Mouse (Mus musculus): ENCODE measurements around the gene Mfsd6l.

Mfsd6l gene

DNA sequence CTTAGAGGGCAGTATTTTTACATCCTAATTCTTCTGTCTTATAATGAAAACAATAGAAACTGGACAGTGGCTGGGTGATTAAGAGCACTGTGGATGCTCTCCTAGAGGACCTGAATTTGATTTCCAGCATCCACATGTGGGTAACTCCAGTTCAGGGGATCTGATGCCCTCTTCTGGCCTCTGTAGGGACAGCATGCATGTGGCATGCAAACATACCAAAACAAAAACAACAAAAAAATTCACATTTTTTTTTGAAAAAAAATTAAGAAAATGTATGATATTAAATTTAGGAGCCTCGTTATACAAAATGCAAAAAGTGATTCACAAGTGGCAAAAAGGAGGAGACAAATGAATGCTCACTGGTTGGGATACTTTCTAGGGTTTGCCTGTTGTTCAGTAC is 3.6 kb downstream of the Mfsd6l start:
- DNase-seq, result no peak

- DNase-seq, result no peak
Measured at GRCm38 (mm10) chr11:68561957-68562950, 6.3 kb downstream of the Mfsd6l start.

DNA sequence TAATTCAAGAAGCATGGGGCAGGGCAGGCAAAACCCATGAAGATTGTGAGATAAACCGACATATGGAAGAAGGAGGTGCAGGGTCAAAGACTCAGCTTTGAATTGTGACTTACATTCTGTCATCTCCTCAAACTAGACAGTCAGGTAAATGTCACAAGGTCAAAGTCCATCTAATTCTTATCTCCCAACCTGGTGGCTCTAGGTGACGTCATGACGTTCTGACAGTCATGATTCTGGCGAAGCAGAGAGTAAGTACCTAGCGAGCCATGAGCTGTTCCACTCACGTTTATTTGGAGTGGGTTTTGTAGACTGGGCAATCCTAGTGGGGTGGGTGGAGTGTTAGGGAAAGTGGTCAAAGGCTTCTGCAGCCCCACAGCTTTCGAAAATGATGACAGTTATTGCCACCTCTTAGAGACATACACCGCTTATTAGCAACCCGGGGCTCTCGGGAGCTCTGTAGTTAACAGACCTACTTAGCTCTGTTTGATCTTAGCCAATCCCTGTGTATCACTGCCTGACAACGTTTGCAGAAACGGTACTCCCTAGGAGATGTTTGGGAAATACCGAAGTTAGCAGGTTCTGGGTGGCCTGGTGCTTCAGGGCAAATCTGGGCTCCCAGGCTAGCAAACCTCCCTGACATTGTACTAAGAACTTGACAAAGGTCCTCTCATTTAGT is 8.5 kb downstream of the Mfsd6l start:
- DNase-seq, result no peak

GRCm38 (mm10) chr11:68565032-68565429 is 9.0 kb downstream of the Mfsd6l start:
- DNase-seq, result no peak

DNA sequence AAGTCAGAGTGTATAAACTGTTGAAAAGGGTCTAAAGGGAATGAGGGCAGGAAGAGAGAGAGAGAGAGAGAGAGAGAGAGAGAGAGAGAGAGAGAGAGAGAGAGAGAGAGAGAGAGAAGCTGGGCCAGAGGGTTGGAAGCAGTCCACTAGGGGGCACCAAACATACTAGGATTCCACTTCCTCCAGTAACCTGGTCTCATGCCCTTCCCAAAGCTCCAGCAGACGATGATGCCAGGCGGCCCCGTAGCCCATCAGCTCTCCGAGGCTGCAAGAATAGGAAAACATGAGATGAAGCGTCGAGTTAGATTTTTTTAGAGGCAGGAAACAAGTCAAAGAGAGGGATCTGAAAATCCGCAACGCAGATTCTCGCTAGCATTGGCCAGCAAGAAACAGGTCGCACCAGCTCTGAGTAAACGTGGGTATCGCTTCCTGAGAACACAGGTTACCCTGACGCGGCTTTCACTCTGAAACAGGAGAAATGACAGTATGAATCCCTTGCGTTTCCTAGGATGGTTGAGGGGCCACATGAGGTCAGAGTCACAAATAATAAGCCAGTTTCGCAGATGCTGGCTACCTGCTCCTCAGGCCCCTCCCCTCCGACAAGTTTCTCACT is 10.6 kb downstream of the Mfsd6l start:
- peak; percentile 80 for DNase-seq

GRCm38 (mm10) chr11:68570861-68571260 is 14.9 kb downstream of the Mfsd6l start:
- no peak for DNase-seq

- DNase-seq, result no peak
Measured at GRCm38 (mm10) chr11:68577076-68577475, 21.1 kb downstream of the Mfsd6l start.

DNA sequence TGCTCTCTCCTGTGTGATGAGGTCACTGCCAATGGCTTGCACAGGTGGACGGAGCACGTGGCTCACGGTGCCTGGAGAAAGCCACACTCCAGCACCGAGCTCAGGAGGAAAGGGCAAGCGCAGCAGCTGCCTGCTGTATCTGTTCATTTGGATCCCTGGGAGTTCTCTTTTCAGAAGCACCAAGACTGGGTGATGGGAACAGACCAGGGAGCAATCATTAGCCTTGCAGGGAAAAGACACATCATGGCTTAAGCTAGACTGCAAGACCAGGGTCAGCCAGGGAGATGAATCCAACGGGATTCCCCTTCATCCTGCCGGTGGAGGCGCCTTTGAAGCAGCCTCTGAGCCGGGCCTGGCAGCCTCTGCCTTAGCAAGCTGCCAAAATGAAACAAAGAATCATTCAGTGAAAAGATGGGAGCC is 23.5 kb downstream of the Mfsd6l start:
- peak; percentile 50 for DNase-seq

DNA sequence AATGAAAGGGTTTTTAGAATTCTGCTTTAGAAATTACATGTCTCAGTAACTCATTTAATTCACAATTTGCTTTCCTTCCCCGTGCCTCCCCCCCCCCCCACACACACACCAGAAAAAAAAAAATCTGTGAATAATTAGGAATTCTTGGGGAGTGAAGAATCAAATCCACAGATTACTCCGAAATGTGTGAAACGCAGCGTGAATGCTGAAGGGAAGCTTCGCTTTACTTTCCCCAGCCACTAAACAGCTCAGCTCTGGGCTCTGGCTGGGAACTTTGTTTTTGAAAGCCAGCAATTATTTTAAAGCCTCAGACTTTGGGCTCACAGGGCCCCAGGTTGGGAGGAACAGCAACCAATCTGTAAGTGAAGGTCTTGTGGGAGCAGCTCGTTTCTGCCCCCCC is 24.6 kb downstream of the Mfsd6l start:
- DNase-seq, result no peak

GRCm38 (mm10) chr11:68583225-68583624 is 27.2 kb downstream of the Mfsd6l start:
- DNase-seq, result peak; percentile 52

DNA sequence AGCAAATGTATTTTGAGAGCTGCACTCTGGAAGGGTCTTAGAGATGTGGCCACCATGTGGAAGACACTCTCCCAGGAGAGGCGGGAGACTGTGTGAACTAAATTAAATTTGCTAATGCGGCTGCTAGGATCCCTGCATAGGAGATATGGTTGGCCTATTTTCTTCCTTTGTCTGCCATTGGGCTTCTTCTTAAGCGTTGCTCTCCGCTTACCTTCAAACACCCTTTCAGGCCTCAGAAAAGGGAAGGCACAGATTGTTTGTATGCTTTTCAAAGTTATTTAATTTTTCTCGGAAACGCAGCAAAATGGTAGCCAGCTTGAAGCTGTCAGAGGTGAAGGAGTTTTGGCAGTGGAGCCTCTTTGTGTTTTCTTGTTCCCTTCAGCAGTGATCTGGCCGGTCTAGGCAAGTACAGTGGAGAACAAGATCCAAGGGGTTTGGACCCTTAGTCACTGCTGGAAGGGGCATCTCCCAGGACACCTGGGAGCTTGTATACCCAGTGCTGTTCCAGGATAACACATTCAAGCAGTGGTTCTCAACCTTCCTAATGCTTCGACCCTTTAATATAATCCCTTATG is 28.0 kb downstream of the Mfsd6l start:
- no peak for DNase-seq

DNA sequence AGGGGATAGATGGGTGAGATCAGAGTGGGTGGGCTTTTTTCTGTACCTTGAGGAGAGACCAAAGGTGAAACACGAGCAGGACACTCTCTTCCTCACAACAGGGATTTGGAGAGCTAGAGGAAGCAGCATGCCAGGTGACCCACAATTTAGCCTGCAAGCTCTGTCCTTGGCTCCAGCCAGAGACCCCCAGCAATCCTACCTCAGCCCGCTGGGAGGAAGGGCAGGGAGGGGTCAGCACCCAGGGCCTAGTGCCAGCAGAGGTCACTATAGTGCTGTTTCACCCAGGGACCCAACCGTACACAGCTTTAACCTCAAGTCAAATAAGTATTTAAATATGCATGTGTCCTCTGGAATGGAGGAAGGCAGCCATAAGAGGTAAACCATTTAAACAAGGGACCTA is 29.9 kb downstream of the Mfsd6l start:
- no peak for DNase-seq

GRCm38 (mm10) chr11:68586721-68587120 is 30.7 kb downstream of the Mfsd6l start, which contains the start of gene Ccdc42:
Gene Ccdc42 (plus strand): TSS chr11:68587021.
- DNase-seq, result no peak

GRCm38 (mm10) chr11:68589055-68589809 is 33.2 kb downstream of the Mfsd6l start:
- peak; percentile 59 for DNase-seq

DNA sequence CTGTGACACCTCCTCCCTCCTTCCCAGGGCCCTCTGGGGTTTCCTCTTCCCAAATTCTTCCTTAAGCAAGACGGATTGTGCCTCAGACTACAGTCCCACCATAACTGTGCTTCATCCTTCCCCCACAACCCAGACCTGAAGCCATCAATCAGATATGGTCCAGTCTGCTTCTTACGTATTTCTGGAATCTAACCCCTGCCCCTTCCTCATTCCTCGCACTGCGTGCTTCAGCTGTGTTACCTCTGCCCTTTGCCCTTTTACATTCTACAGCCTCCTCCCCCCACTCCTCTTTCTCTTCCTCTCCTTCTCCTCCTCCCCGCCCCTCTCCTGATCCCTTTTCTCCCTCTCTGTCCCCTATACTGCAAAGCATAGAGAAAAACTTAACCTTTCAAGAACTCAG is 35.7 kb downstream of the Mfsd6l start:
- no peak for DNase-seq

- no peak for DNase-seq
Measured at GRCm38 (mm10) chr11:68593247-68593646, 37.3 kb downstream of the Mfsd6l start.

DNA sequence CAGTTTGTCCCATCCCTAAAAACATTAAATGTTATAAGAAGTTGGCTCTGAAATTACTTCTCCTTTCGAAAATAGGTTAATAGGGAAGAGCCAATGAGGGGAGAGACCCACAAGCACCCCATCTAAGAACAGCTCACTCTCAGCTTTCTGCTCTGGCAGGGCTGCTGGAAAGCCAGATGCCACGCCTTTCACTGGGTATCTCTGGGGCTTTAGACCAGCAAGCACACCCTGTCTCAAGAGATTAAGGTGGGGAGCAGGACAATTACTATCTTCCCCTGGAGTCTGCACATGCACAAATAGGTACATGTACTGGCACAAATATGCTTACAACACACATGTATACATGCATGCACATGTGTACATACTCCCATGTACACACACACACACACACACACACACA is 41.9 kb downstream of the Mfsd6l start:
- no peak for DNase-seq

DNA sequence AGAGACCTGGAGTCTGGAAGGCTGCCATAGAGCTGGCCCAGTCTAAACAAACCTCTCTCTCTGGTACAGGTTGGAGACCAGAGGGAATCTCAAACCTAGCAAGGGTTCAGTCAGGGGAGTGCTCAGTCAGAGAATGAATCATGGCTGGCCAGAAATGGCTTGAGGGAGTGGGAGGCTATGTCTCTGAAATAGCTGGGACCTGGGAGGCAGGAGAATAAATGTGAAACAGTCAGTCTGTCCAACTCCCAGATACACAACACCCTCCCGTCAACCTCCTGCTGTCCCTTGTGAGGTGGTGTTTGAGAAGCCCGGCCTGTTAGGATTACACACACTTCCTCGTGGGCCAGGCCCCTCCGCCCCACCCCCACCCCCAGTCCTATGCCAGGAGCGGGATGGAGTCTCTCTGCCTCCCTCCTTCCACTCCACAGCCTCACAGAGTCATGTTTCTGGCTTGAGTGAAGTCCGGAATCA is 44.6 kb downstream of the Mfsd6l start:
- DNase-seq, result peak; percentile 15

DNA sequence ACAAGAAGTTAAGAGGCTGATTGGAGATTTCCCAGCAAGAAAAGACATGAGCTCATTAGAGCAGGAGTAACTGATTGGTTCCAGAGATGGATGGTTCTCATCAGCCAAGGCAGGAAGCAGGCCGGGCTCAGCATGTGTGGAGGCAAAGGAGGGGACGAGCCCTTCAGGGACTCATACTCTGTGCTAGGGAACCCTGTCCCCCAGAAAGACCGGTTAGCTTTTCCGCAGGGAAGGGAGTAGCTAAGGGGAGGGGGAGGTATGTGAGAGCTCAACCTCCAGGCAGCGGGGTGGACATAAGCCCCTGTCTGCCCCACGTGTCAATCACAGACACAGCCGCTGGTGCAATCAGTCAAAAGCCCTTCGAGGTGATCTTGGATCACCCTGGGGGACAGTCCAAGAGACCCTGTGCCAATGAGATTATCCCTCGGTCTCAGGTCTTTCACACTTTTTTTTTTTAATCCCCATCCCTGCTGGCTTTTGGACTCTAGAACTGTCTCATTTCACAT is 45.6 kb downstream of the Mfsd6l start:
- no peak for DNase-seq

- no peak for DNase-seq
Measured at GRCm38 (mm10) chr11:68602200-68602931, 46.4 kb downstream of the Mfsd6l start.

DNA sequence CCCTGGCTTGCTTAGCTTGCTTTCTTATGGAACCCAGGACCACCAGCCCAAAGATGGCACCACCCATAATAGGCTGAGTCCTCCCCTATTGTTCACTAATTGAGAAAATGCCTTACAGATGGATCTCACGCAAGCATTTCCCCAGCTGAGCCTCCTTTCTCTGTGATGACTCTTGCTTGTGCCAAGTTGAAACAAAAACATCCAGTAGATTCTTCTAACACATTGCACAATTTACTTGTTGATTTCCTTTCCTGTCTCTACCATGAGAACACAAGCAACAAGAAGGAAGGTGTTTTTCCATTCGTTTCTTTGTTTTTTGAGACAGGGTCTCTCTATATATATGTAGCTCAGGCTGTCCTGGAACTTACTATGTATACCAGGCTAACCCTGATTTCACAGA is 51.1 kb downstream of the Mfsd6l start:
- no peak for DNase-seq
